Mouse (Mus musculus) embryonic fibroblast, embryonic 13.5 days (primary cell): Measurements from ENCODE around the gene Pagr1b. TPM values are rescaled to one million over a fixed set of nuclear protein-coding genes. Genes with fewer than 3 reads are reported as not detected.

ENCODE experiments used
- H3K27ac ChIP-seq: 2 replicates; pipeline ENCODE4 v1.5.1; 2012; ENCODE audit warnings: low read length, control low read depth, inconsistent platforms; ENCODE audit not compliant: insufficient read depth
- H3K4me1 ChIP-seq: 2 replicates; pipeline ENCODE4 v1.6.1; 2011; ENCODE audit warnings: low read length; ENCODE audit not compliant: control insufficient read depth, insufficient read depth
- H3K4me3 ChIP-seq: 2 replicates; pipeline ENCODE4 v1.5.1; 2011; ENCODE audit warnings: mild to moderate bottlenecking, control low read depth, low read length; ENCODE audit not compliant: insufficient read depth
- CTCF ChIP-seq: IDR thresholded peaks from 2 replicates; pipeline ENCODE4 v1.5.1; 2011; ENCODE audit warnings: mild to moderate bottlenecking, control low read depth, low read length, moderate library complexity, borderline replicate concordance; ENCODE audit not compliant: insufficient read depth
- POLR2A ChIP-seq: IDR thresholded peaks from 2 replicates; pipeline ENCODE4 v1.6.1; 2011; ENCODE audit warnings: low read depth, mild to moderate bottlenecking, control low read depth, low read length, moderate library complexity
- polyA plus RNA-seq: library from polyadenylated mRNA; stranded (reverse); fragments of >200 nt; gene quantifications from 2 replicates; pipeline ENCODE4 v1.2.4, GENCODE M21; 2011; ENCODE audit warnings: low read depth; ENCODE audit not compliant: missing spikeins, insufficient read length

Gene Pagr1b
- polyA plus RNA-seq = 21.7 and 25.6 TPM in 2 replicates

DNA sequence TGATC, at the start of gene Pagr1b:
Pagr1b (minus strand) TSS at position 4 of the 5 bp plus-strand sequence.
- TF ChIP-seq CTCF = no peak
- TF ChIP-seq POLR2A = no peak
- peak within 1 kb of the TSS; percentile 73 for H3K4me3 ChIP-seq
- peaks cover 2% of the 10 kb centered on the region; the same call in 1 of the 2 replicates for H3K4me1 ChIP-seq
- peak within 1 kb of the TSS; percentile 85 for H3K27ac ChIP-seq

DNA sequence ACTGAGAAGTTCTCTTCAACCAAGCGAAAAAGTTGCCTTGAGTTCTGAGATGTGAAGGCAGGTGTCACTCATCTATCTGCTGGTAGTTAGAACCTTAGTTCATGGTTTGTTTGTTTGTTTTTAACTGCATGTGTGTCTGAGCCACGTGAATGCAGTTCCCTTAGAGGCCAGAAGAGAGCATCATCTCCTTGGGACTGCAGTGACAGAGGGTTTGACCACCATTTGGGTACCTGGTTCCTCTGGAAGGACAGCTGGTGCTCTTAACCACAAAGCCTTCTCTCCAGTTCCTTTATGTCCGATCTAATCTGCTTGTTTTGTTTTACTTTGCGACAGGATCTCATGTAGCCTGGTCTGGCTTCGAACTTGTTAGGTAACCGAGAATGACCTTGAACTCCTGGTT, 49.3 kb upstream of the Pagr1b start:
- Histone ChIP-seq H3K4me3 (no peak overlapping the region), H3K4me1 (peaks cover 3% of the 10 kb centered on the region; the same call in 1 of the 2 replicates), H3K27ac (no peak overlapping the region)
- TF ChIP-seq CTCF = no peak
- no peak for TF ChIP-seq POLR2A

DNA sequence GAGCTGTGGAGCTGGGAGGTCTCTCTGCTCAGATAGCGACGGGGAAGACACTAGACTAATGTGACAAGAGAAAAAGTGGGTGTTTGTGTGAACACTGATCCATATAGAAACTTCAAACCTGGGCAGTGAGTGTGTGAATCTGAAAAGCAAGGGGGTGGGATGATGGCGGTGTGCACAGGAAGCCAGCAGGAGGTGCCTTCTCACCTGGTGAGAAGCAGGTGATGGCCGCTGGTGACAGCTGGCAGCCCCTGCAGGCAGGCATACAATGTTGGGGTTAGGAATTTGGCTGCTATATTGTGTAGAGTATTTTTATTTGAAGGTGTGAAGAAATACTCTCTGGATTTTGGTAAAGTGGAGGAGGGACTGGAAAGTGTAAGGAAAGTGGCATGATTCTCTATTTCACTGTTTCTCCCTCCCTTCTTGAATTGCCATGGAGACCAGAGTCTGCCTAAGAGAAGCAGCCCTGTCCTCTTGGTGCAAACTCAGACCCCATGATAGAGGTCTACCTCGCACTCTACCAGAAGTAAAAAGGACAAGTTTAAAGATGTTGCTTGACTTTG, 38.8 kb upstream of the Pagr1b start:
- TF ChIP-seq CTCF = no peak
- Histone ChIP-seq H3K27ac (no peak overlapping the region), H3K4me3 (no peak overlapping the region), H3K4me1 (no peaks in the 10 kb centered on the region)

DNA sequence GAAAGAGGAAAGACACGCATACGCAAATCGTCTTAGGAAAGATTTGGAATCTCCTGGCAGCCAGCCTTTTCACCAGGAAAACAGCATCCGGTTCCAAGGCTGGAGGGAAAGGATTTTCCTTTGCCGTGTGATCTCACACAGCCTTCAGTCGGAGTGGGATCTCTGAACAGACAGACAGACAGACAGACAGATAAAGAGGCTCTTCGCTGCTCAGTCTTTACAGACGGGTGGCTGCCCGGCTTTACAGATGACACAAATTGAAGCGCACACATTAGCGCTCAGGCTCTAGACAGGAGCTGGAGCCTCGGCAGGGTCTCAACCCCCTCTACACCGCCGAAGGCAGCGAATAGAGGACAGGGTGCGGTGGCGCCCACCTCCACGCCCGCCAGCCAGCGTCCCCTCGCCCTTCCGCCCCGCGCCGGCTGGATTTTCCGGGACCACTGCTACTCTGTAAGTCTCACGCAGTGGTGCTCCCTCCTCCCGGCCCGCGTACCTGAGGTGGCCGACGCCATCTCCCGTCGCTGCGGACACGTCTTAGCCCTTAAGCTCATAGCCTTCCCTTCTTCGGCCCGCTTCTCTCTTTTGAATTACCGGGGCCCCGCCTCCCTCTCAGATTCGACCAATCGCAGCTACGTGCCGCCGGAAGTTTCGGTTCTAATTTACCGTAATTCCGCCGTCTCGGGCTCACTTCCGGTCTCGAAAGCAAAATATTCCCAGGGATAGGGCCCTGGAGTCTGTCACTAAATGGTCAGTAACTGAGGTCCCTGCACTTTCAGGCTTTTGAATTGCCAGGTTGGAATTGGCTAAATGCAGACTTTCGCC, 25.8 kb upstream of the Pagr1b start, which contains the start of gene Kif22:
Kif22 (minus strand) TSS at position 621 of the 822 bp plus-strand sequence.
- Histone ChIP-seq H3K4me3 (peak within 1 kb of the TSS; percentile 82), H3K27ac (peak within 1 kb of the TSS; percentile 38)
- peak; percentile 68 for TF ChIP-seq POLR2A
- no peak for TF ChIP-seq CTCF

DNA sequence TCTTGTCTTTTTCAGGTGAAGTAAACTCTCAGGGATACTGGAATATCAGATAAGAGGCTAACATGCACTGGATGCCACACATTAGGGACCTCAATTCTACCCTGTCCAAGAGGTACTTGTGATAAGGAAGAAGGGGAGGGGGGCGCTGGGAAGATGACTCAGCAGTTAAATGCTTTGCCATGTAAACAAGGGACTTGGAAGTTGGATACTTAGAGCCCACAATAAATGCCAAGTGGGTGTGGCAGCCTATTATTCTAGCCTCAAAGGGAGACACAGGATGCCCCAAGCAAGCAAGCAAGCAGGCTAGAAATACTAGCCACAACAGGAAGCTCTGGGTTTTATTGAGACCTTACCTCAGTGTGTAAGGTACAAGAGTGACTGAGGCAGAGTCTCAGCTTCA, 15.0 kb upstream of the Pagr1b start:
- TF ChIP-seq CTCF = no peak
- TF ChIP-seq POLR2A = no peak
- H3K4me1 ChIP-seq = peaks cover 2% of the 10 kb centered on the region; the same call in 1 of the 2 replicates
- H3K4me3 ChIP-seq = no peak overlapping the region
- H3K27ac ChIP-seq = no peak overlapping the region

More for the DNA sequence above, 25.8 kb upstream of the Pagr1b start, which contains the start of gene Kif22:
- H3K4me1 ChIP-seq = no peaks in the 10 kb centered on the region

DNA sequence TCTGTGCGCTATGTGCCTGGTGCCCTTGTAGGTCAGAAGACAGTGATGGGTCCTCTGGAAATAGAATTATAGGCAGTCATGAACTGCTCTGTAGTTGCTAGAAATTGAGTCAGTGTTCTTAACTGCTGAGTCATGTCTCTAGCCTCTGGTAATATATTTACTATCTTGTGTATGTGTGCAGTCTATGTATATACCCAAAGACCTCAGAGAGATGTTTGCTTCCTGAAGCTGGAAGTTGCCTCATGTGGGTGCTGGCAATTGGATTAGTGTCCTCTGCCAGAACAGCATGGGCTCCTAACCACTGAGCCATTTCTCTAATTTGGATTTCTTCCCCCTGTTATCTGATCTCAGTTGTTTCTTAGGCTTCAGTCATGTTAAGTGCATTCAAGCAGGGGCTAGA, 13.9 kb upstream of the Pagr1b start:
- TF ChIP-seq POLR2A (no peak), CTCF (no peak)
- Histone ChIP-seq H3K27ac (peak overlapping the region; percentile 61), H3K4me3 (no peak overlapping the region), H3K4me1 (peaks cover 2% of the 10 kb centered on the region; the same call in 1 of the 2 replicates)

DNA sequence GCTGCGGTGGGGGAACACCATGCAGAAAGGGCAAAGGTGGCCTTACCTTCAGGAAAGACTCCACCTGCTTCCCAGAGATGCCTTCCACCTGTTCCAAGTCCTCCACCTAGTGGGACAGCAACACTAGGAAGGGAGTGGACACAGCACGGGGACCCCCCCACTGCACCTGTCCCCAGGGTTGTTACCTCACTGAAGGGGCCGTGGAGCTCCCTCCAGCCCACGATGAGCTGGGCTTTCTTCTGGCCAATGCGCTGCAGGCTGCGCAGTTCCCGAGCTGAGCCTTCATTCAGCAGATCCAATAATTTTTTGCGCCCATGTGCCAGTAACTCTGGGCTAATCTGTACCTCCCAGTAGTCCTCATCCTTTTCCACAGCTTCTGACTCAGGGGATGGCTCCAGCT, 11.6 kb upstream of the Pagr1b start:
- Histone ChIP-seq H3K4me3 (peak overlapping the region; percentile 25), H3K27ac (peak overlapping the region; percentile 84), H3K4me1 (peaks cover 4% of the 10 kb centered on the region; the same call in 1 of the 2 replicates)
- no peak for TF ChIP-seq CTCF
- TF ChIP-seq POLR2A = no peak

DNA sequence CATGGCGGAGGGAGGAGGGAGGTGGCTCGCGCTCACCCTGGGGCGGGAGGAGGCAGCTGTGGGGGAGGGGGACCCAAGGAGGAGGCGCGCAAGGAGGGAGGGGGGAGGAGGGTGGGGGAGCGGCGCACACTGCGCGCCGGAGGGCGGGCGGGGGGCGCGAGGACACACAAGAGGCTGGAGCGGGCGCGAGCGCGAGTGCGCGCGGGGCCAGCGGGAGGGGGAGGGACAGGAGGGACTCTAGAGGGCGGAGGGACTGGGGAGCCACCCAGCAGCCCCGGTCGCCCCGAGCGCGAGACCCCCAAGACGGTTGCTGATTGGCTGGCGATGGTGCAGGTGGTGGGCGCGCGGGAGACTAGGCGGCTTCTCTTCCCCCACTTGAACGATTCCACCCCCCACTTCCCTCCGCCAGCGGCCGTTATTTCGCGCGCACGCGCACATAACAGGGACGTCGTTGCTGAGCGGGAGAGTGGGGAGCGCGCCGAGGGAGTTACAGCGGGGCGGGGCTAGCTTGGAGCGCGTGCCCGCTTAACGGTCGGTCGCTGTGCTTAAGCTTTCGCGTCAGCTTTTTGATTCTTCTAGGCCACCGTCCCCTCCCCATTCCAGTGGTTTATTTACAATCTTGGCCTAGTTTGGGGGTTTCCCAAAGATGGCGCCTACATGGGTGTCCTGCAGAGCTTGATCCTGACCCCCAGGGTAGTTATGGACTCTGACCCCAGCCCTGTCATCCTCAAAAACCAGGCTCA, 10.9 kb upstream of the Pagr1b start, which contains the start of gene Maz:
Maz (minus strand) TSS at position 54 of the 743 bp plus-strand sequence.
- peaks cover 4% of the 10 kb centered on the region for H3K4me1 ChIP-seq
- TF ChIP-seq POLR2A = peak; percentile 49
- TF ChIP-seq CTCF = no peak
- peak within 1 kb of the TSS; percentile 94 for H3K27ac ChIP-seq
- H3K4me3 ChIP-seq = peak within 1 kb of the TSS; percentile 73

DNA sequence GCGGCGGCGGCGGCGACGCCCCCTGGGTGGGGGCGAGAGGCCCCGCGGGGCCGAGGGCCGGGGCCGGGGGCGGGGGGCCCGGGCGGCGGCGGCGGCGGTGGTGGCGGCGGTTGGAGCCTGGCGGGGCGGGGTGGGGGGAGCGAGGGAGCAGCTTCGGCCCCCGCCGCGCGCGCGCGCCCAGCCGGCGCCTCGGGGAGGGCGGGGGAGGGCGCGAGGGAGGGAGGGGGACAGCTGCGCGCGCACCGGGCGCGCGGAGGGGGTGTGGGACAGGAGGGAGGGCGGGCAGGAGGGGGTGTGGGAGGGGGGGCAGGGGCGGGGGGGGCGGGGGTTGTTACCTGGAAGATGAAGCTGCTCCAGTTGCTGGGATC, 10.3 kb upstream of the Pagr1b start:
- no peak overlapping the region for H3K27ac ChIP-seq
- H3K4me1 ChIP-seq = peaks cover 10% of the 10 kb centered on the region

DNA sequence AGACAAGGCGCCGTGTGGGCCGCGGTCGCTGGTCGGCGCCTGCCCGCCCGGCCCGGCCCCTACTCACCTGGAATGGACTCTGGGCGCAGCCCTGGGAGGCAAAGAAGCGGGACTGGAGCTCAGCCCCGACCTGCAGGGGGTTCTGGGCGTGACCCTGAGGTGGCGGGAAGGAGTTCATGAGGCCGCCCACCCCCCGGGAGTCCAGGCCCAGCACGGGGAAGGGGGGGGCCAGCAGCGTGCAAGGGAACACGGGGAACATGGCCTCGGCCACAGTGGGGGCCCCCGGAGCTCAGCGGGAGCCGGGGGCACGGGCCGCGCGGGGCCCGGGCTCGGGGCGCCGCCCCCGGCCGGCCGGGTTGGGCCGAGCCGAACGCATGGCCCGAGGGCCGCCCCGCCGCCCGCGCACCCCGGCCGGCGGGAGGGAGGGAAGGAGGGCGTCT, 9.9 kb upstream of the Pagr1b start:
- peaks cover 8% of the 10 kb centered on the region for H3K4me1 ChIP-seq
- peak overlapping the region; percentile 73 for H3K4me3 ChIP-seq
- H3K27ac ChIP-seq = peak overlapping the region; percentile 94
- TF ChIP-seq POLR2A (0 out of 2 replicates have a peak, but pooled peaks have one; percentile 46), CTCF (no peak)

More for the DNA sequence above, 10.3 kb upstream of the Pagr1b start:
- H3K4me3 ChIP-seq = no peak overlapping the region
- no peak for TF ChIP-seq POLR2A
- TF ChIP-seq CTCF = no peak
